Mouse (Mus musculus): Measurements from ENCODE around the gene Tmem109.

DNA sequence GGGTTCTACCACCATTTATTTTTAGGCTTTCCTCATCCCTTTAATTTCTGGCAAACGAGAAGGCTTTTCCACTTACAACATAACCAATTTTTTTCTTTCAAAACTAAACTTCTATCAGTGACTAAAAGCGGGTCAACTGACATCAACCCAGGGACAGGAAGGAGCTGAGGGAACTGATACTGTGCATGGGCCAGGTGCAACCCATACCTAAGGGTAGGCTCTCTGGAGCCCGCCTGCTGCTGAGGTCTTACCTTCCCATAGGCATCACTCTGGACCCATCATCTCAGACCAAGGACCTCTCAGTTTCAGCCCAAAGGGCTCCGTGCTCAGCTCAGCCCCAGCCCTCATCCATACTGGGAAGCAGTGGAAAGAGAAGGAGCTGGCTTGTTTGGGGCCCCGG lies 53.5 kb downstream of the Tmem109 start:
- no peak for TF ChIP-seq CTCF (IDR thresholded peaks at IDR 0.05; ENCODE audit: control insufficient read depth, insufficient read depth, insufficient replicate concordance, low read depth, low read length)
- no peak for TF ChIP-seq POLR2A (IDR thresholded peaks at IDR 0.05; ENCODE audit: control insufficient read depth, low read depth, low read length)

Measured in testis, adult 2 months (tissue).